Mouse (Mus musculus): ENCODE measurements around the gene Klk6. TPM values are rescaled to one million over a fixed set of nuclear protein-coding genes. Genes with fewer than 3 reads are reported as not detected.

Gene Klk6
- total RNA-seq, 2 experiments from 2014 or later, result not detected

DNA sequence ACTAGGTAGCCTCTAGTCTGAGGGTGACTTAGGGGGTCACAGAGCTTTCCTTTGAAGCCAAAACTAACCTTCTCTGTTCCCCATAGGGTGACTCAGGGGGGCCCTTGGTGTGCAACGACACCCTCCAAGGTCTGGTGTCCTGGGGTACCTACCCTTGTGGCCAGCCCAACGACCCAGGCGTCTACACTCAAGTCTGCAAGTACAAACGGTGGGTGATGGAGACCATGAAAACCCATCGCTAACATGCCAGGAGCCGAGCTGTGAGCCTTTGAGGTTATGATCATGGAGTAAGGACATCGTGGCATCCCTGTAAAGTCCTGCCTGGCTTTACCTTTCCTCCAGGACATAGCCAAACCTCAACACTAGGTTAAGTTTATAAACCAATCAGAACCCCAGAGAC lies 9.1 kb upstream of the Klk6 start:
- ATAC-seq (replicated peaks; ENCODE audit: low FRiP score, low TSS enrichment, poor library complexity, severe bottlenecking), result no peak

DNA sequence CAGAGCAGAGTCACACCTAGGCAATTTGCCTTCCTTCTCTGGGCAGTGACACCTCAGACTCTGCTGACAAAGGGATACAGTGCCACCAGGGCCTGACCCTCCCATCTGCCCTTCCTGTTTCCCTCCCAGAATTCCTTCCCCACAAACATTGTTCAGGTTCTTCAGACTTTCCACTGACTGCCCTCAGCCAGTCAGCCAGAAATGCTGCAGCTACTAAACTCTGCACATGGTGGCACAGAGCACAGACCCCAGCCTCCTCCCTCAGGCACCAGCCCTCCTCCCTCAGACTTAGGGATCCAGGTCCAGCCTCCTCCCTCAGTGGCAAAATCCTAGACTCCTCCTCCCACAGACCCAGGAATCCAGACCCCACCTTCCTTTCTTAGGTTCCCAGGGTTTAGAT lies 7.6 kb upstream of the Klk6 start:
- no peak for ATAC-seq (replicated peaks; ENCODE audit: low FRiP score, low TSS enrichment, poor library complexity, severe bottlenecking)

DNA sequence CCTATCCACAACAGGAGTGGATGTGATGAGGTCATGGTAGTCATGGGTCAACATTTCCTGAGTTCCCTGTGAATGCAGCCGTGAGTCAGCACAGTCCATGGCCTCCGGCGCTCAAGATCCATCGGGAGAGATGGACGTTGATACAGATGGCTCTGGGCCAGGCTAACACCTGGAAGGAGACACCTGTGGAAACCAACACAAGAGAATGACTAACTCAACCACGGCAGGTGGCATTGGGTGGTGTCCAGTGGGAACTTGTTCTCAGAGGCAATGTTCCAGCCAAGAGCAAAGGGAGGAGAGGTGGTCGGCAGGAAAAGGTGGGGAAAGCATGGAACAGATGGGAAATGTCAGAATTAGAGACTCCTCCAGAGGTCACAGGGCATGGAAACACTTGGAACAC lies 2.7 kb upstream of the Klk6 start:
- no peak for ATAC-seq (replicated peaks; ENCODE audit: low FRiP score, low TSS enrichment, poor library complexity, severe bottlenecking)

DNA sequence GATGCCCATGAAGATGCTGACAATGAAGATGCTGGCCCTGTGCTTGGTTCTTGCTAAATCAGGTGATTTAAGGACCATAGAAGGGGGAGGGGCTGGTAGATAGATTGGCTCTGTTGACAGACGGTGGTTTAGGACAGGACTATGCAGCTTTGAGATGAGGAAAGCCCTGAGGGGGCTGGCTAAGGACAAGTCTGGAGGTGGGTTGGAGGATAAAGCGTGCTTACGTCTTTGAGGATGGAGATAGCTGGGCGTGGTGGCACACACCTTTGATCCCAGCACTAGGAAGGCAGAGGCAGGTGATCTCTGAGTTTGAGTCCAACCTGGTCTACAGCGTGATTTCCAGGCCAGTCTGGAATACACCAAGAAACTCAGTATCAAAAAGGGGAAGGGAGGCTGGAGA lies 1.8 kb downstream of the Klk6 start:
- ATAC-seq (replicated peaks; ENCODE audit: low FRiP score, low TSS enrichment, poor library complexity, severe bottlenecking), result no peak

DNA sequence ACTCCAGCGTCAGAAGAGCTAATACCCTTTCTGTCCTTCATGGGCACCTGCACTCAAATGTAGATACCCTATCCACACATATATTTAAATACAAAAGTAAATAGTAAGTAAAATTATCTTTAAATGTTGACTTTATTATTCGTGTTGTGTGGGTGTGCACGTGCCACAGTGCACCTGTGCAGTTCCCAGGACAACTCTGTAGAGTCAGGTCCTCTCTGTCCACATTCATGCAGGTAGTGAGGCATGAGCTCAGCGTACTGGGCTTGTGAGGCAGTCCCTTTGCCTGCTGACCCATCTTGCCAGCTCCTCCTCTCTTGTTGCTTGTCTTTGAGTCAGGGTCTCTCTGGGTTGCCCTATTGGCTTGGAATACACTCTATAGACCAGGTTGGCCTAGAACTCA lies 3.4 kb downstream of the Klk6 start:
- ATAC-seq (replicated peaks; ENCODE audit: low FRiP score, low TSS enrichment, poor library complexity, severe bottlenecking), result no peak

DNA sequence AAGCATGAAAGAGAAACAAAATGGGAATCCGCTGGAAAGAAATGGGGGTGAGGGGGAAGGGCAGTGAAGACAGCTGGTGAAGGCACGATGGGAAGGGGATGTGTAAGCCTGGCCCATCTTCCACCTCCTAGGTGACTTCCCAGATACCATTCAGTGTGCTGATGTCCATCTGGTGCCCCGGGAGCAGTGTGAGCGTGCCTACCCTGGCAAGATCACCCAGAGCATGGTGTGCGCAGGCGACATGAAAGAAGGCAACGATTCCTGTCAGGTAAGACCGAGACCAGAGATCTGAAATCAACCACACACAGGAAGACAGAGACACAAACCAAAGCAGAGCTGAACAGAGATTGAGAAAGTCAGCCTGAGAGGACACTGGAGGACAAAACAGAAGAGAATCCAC lies 4.7 kb downstream of the Klk6 start:
- ATAC-seq (replicated peaks; ENCODE audit: low FRiP score, low TSS enrichment, poor library complexity, severe bottlenecking), result no peak

DNA sequence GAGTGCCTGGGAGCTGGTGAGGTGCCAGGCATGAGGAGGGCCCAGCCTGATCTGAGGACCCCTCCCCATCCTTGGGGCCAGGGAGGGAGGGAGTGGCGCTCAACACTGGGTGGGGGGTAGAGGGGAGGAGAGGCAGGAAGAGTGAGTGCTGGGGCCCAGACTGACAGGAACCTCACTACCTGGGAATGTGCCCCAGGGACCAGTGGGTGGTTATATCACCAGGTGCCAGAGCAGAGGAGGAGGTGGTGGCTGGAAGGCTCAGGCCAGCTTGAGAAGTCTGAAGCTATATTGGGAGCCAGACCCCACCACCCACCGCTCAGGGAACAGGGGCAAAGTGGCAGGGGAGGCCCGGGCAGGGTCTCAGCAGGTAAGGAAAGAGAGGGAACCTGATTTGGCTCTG lies 17.4 kb downstream of the Klk6 start, which contains the start of gene Klk5:
Gene Klk5, plus strand, starts transcription at position 271 of the 400 bp plus-strand sequence.
- ATAC-seq (replicated peaks; ENCODE audit: low FRiP score, low TSS enrichment, poor library complexity, severe bottlenecking), result no peak

DNA sequence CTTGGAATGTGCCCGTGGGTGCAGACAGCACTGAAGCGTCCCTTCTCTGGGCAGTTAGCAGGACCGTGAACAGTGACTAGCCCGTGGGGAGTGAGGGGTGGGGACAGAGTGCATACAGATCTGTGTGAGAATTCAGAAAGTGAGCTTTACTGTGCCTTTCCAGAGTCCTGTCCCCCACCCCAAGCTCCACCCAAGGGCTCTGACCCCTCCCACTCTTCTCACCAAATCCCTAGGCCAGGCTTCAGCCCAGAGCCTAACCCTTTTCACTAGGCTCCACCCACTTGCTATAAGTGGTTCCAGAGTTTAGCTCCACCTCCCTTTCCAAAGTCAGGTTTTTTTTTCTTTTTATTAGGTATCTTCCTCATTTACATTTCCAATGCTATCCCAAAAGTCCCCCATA lies 19.5 kb downstream of the Klk6 start:
- ATAC-seq (replicated peaks; ENCODE audit: low FRiP score, low TSS enrichment, poor library complexity, severe bottlenecking), result no peak

DNA sequence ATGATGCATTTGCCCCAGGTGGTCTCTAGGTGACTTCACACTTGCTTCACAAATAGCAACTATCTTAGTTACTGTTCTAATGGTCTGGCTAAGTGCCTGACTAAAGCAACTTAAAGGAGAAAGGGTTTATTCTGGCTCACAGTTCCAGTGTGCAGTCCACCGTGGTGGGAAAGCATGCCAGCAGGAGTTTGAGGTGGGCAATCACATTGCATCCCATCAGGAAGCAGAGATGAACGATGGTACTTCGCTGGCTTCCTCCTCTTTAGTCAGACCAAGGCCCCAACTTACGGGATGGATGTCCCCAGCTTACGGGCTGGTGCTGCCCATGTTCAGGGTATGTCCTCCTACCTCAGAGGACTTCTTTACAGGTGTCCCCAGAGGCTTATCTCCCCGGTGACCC lies 27.3 kb downstream of the Klk6 start:
- no peak for ATAC-seq (replicated peaks; ENCODE audit: low FRiP score, low TSS enrichment, poor library complexity, severe bottlenecking)

DNA sequence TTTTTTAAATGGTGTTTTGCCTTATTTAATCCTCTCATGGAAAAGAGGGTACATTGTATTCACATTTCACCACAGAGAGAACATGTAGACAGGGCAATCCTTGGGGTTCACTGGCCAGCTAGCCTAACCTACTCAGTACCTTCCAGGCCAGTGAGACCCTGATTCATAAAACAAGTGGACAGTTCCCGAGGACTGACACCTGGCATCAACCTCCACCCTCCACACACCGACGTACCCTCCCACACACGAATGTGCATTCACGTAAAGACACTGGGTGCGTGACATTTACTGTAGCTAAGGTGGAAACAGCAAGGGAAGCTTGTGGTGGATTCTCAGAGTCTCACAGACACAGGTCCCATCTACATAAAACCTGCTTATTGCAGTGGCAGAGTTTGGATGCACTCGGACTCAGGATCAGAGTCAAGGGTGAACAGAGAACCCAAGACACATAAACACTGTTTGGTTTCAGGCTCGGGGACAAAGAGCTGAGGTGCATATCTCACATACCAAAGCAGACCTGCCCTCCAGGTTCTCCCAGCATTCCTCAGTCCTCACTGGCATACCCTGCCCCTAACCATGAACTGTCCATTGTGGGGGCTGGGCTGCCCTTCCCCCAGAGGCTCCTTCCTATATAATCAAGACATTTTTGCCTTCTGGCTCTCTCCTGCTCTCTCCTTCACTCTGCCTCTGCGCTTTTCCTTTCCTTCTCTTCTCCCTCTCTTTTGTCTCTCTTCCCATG lies 30.5 kb downstream of the Klk6 start:
- no peak for ATAC-seq (replicated peaks; ENCODE audit: low FRiP score, low TSS enrichment, poor library complexity, severe bottlenecking)

DNA sequence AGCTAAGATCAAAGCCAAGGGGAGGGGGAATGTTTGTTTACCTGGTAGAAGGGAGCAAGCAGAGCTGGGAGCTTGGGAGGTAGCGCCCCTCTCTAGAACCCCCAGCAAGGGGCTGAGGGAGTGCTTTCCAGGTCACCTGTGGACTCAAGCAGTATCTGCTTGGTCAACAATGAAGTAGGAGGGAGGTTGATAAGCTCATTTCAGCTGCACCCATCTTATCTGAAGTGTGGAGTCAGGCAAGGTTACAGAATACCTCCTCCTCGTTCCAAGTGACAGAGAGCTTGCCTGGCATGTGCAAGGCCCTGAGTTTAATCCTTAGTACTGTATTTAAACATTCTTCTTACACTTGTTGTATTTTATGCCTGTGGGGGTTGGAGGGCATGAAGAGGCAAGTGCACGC lies 31.4 kb downstream of the Klk6 start:
- ATAC-seq (replicated peaks; ENCODE audit: low FRiP score, low TSS enrichment, poor library complexity, severe bottlenecking), result no peak

DNA sequence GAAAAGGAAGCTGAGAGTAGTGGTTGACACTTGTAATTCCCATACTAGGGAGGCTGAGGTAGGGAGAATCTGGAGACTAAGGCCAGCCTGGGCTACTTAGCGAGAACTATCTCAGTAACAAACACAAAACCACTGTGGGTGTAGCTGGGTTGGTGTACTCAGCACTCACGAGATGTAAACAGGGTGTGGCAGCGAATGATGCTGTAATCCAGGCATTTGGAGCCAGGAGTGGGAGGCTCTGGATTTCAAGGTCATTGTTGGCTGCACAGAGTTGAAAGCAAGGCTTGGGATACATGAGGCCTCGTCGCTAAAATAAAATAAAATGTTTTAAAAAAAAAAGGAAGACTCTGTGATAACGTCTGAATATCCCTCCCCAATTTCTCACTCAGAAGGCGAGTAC lies 32.0 kb downstream of the Klk6 start:
- ATAC-seq (replicated peaks; ENCODE audit: low FRiP score, low TSS enrichment, poor library complexity, severe bottlenecking), result no peak

DNA sequence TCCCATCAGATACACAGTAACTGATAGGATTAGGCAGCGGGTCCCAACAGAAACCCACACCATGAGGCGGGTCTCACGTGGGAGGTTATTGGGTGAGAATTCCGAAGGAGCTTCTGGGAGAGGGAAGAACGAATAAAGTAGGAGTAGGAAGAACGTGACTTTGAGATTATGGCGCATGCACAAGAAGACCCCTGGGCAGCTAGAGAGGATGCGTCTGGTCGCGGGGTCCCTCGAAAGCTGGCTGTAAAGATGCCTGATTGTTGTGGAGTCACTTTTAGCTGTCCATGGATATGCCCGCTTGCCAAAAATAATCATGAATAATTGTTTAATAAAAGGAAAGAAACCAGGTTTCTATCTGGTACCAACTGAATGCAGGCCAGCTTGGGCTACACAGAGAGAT lies 33.2 kb downstream of the Klk6 start:
- no peak for ATAC-seq (replicated peaks; ENCODE audit: low FRiP score, low TSS enrichment, poor library complexity, severe bottlenecking)

DNA sequence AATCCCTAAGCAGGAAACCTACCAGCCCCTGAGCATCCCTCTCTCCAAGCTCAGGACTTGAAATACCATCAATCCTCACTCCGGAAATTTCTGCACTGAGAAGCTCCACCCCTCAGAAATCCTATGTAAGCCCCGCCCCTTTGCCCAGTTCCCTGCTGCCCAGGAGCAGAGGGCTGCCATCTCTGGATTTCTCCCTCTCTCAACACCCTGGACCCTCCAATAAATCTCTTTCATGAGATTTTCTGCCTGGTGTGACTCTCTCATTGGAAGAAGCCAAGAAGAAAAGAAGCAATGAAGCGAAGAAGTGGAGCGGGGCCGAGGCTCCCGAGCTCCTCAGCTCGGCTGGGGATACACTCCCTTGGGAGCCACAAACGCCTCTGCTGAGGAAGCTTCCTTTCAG lies 36.1 kb downstream of the Klk6 start:
- no peak for ATAC-seq (replicated peaks; ENCODE audit: low FRiP score, low TSS enrichment, poor library complexity, severe bottlenecking)

DNA sequence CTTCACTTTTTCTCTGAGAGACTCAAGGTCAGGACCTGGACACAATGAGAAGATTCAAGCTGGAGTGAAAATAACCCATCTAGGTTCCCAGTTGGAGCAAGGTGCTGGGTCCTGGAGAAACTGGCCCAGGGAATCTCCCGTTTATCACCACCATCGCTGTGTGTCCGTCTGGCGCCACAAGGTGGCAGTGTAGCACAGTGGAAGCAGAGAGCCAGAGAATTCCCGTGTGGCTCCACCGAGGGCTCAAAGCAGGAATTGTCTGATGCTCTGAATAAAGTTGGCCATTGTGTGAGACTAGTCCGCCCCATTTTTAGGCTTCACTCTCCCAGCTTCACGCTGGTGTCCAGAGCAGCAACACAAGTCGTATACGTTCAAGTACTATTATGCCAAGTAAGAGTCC lies 48.9 kb downstream of the Klk6 start:
- 0 out of 2 replicates have a peak, but pooled peaks have one; percentile 55 for ATAC-seq (replicated peaks; ENCODE audit: low FRiP score, low TSS enrichment, poor library complexity, severe bottlenecking)

DNA sequence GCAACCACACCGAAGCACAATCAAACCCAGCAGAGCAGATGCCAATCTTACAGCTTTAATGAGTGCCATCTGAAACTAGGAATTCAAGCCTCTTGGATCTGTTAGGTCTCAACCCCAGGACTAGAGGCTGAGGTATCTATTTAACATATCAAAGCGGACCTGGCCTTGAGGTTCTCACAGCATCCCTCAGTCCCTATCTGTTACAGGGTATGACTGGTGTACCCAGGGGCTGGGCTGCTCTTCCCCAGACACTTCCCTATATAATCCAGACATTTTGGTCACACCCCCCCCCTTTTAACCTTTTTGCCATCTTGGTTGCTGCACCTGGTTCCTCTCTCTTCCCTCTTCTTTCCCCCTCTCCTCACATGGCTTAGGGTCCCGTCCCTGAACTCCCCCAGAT lies 49.4 kb downstream of the Klk6 start:
- ATAC-seq (replicated peaks; ENCODE audit: low FRiP score, low TSS enrichment, poor library complexity, severe bottlenecking), result no peak

DNA sequence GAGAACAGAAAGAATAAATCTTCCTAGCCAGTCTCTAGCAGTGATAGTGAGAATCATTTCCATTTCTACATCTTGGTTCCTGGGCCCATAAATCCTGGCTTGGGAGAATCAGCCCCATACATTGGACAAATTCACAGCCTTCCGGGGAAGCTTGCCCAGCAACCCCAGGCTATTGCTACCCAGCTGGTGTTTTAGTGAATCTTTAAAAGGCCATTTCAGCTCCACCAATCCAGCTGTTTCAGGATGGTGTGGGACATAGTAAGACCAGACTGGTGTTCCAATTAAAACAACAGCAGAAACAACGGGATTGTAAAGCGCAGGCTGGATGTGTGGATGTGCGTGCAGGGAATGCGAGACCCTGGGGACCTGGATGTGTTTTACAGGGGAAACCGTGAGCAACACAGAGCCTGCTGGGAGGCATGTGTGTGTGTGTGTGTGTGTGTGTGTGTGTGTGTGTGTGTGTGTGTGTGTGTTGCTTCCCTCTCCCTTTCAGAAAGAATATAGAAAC lies 50.6 kb downstream of the Klk6 start:
- no peak for ATAC-seq (replicated peaks; ENCODE audit: low FRiP score, low TSS enrichment, poor library complexity, severe bottlenecking)

DNA sequence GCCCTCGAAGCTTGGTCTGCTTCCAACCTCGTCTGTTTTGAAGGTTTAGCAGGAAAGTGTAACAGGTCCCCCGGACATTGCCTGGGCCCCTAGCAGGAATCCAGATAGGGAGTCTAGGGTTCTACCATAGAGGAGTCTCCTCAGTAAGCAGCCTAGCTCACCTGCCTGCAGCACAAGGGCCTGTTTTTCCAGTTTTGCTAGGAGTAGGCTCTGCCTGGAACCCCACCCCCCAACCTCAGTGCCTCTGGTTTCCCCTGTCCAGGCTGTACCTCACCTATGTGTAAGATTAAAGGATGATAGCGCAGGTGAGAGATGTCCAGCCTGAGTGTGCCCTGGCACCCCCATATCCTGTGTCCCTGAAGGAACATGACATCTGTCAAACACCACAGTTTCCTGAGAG lies 52.1 kb downstream of the Klk6 start:
- no peak for ATAC-seq (replicated peaks; ENCODE audit: low FRiP score, low TSS enrichment, poor library complexity, severe bottlenecking)

DNA sequence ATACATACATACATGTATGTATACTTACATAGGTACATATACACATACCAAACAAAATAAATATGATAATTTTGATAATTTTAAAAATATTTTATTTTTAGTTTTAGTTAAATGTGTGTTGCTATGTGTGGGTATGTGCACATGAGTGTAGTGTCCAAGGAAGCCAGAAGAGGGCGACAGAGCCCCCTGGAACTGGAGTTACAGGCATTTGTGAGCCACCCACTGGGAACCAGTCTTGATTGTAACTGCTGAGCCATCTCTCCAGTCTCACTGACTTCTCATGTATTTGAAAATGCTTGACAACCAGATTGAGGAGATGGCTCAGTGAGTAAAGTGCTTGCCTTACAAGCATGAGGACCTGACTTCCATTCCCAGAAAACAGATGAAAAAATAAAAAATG lies 54.0 kb downstream of the Klk6 start:
- no peak for ATAC-seq (replicated peaks; ENCODE audit: low FRiP score, low TSS enrichment, poor library complexity, severe bottlenecking)

DNA sequence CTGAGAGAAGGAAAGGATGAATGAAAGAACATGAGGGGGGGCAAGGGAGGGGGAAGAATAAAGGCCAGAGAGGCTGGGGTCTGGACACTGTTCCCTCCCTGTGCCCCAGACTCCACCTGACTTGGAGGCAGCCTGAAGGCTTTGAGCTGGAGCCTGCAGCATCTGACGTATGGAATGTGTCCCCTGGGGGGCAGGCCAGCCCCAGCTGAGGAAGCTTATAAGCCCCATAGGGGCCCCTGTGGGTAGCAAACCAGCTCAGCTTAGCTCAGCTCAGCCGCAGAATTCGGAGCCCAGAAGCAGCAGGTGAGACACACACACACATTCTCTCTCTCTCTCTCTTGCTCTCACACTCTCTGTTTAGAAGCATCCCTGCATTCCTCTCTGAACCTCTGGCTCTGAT lies 56.6 kb downstream of the Klk6 start, which contains the start of gene Klk4:
Gene Klk4, plus strand, starts transcription at position 249 of the 400 bp plus-strand sequence.
- ATAC-seq (replicated peaks; ENCODE audit: low FRiP score, low TSS enrichment, poor library complexity, severe bottlenecking), result no peak
